Mouse (Mus musculus) intestine, embryonic 14.5 days (tissue): ENCODE results near the gene Adora1. TPM values are rescaled to one million over a fixed set of nuclear protein-coding genes. Genes with fewer than 3 reads are reported as not detected.

ENCODE experiments used
- ATAC-seq: fragments of 200-750 bp; cut with Nextera tagmentation; replicated peaks from 2 replicates; pipeline ENCODE4 v1.8.0; 2017; ENCODE audit warnings: low read depth, moderate number of reproducible peaks, moderate TSS enrichment, moderate library complexity; ENCODE audit not compliant: low FRiP score, low TSS enrichment
- DNase-seq: peaks from one replicate; pipeline ENCODE4 v3.0.0-alpha.2; 2018; ENCODE audit warnings: low spot score
- H3K27ac ChIP-seq: fragments of 300-500 bp; sonication (generic); 2 replicates; pipeline ENCODE4 v1.5.1; 2014; ENCODE audit warnings: low read depth, mild to moderate bottlenecking, control low read depth
- H3K27me3 ChIP-seq: fragments of 300-500 bp; sonication (generic); replicated peaks from 2 replicates; pipeline ENCODE4 v1.6.1; 2014; ENCODE audit warnings: low read length, control low read depth; ENCODE audit not compliant: control insufficient read depth, insufficient read depth
- H3K36me3 ChIP-seq: fragments of 300-500 bp; sonication (generic); 2 replicates; pipeline ENCODE4 v1.6.1; 2014; ENCODE audit warnings: low read length, control low read depth; ENCODE audit not compliant: control insufficient read depth, insufficient read depth
- H3K4me1 ChIP-seq: fragments of 300-500 bp; sonication (generic); replicated peaks from 2 replicates; pipeline ENCODE4 v1.6.1; 2014; ENCODE audit warnings: low read length, control low read depth, mixed read lengths; ENCODE audit not compliant: control insufficient read depth, insufficient read depth
- H3K4me2 ChIP-seq: fragments of 300-500 bp; sonication (generic); 2 replicates; pipeline ENCODE4 v1.6.1; 2014; ENCODE audit warnings: low read length
- H3K4me3 ChIP-seq: fragments of 300-500 bp; sonication (generic); 2 replicates; pipeline ENCODE4 v1.5.1; 2014; ENCODE audit warnings: low read depth, low read length, control low read depth, mixed read lengths
- H3K9ac ChIP-seq: fragments of 300-500 bp; sonication (generic); 2 replicates; pipeline ENCODE4 v1.6.1; 2014; ENCODE audit warnings: mild to moderate bottlenecking, low read length
- H3K9me3 ChIP-seq: fragments of 300-500 bp; sonication (generic); 2 replicates; pipeline ENCODE4 v1.6.1; 2016; ENCODE audit warnings: low read length, control low read depth; ENCODE audit not compliant: control insufficient read depth
- WGBS: fragments of 180-500 bp; shearing (Covaris S2); extraction: QIAGEN DNeasy Blood & Tissue Kit; methylation state at CpG from one replicate; pipeline ENCODE4 v1.1.7; 2014; 5-methylcytosine and 5-hydroxymethylcytosine counted together
- polyA plus RNA-seq: library from polyadenylated mRNA; unstranded; fragments of >200 nt; fragmentation: Nextera tagmentation; extraction: Ambion mirVana; gene quantifications from 2 replicates; pipeline ENCODE4 v1.2.1, GENCODE M21; 2014

Gene Adora1
- polyA plus RNA-seq, 1 experiment from 2014 or later = 2.0 TPM

GRCm38 (mm10) chr1:134233681-134234454, 1.4 kb downstream of the Adora1 start:
- no peaks in the 10 kb centered on the region for H3K9me3 ChIP-seq
- no peaks in the 10 kb centered on the region for H3K36me3 ChIP-seq
- H3K4me1 ChIP-seq = peaks cover 8% of the 10 kb centered on the region
- H3K27me3 ChIP-seq = peaks cover 36% of the 10 kb centered on the region
- H3K4me3 ChIP-seq = no peak overlapping the region
- H3K27ac ChIP-seq = no peak overlapping the region
- H3K9ac ChIP-seq = no peak overlapping the region
- WGBS = 53% methylated on average over 19 of the region's 19 CpGs
- DNase-seq (no peak), ATAC-seq (no peak)
- peak overlapping the region; percentile 95; the same call in 1 of the 2 replicates for H3K4me2 ChIP-seq

- Histone ChIP-seq H3K27ac (no peak overlapping the region), H3K4me1 (peaks cover 8% of the 10 kb centered on the region), H3K4me2 (no peak overlapping the region), H3K9me3 (no peaks in the 10 kb centered on the region), H3K4me3 (no peak overlapping the region), H3K27me3 (peaks cover 36% of the 10 kb centered on the region), H3K9ac (no peak overlapping the region), H3K36me3 (no peaks in the 10 kb centered on the region)
- 57% methylated on average over 12 of the region's 12 CpGs for WGBS
- DNase-seq (no peak), ATAC-seq (no peak)
Measured at GRCm38 (mm10) chr1:134232778-134233531, 2.3 kb downstream of the Adora1 start.

- H3K4me2 ChIP-seq = no peak overlapping the region
- H3K4me3 ChIP-seq = no peak overlapping the region
- H3K4me1 ChIP-seq = peaks cover 8% of the 10 kb centered on the region
- H3K36me3 ChIP-seq = no peaks in the 10 kb centered on the region
- WGBS = 71% methylated on average over 8 of the region's 8 CpGs
- no peaks in the 10 kb centered on the region for H3K9me3 ChIP-seq
- H3K27ac ChIP-seq = no peak overlapping the region
- H3K9ac ChIP-seq = no peak overlapping the region
- peaks cover 36% of the 10 kb centered on the region for H3K27me3 ChIP-seq
- ATAC-seq (no peak), DNase-seq (no peak)
Measured at GRCm38 (mm10) chr1:134232326-134232725, 2.9 kb downstream of the Adora1 start.

DNA sequence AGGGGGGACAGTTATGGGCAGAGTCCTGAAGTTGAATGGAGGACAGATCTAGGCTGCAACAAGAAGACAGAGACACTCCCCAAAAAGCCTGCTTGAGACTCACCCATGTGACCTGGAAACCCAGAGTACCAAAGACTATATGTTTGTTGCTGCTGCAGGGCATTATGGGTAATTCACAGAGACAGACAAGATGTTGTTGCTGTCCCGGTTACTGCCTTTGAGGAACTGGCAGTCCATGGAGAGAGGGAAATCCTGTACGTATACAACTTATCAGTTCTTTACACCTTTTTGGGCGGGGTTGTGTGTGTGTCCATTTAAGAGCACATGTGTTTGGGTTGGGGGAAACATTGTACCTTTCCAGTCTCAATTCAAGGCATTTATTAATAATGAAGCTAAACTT, 3.5 kb downstream of the Adora1 start:
- no peak for DNase-seq
- peaks cover 36% of the 10 kb centered on the region for H3K27me3 ChIP-seq
- H3K4me1 ChIP-seq = peaks cover 8% of the 10 kb centered on the region
- H3K36me3 ChIP-seq = no peaks in the 10 kb centered on the region
- no peak overlapping the region for H3K27ac ChIP-seq
- no peaks in the 10 kb centered on the region for H3K9me3 ChIP-seq
- H3K9ac ChIP-seq = no peak overlapping the region
- H3K4me2 ChIP-seq = no peak overlapping the region
- WGBS = 76% methylated on average over 3 of the region's 3 CpGs
- no peak overlapping the region for H3K4me3 ChIP-seq
- no peak for ATAC-seq

- WGBS = 89% methylated on average over 3 of the region's 3 CpGs
- no peak for ATAC-seq
Measured at GRCm38 (mm10) chr1:134231270-134231669, 4.0 kb downstream of the Adora1 start.

GRCm38 (mm10) chr1:134230638-134231228, 4.5 kb downstream of the Adora1 start:
- Histone ChIP-seq H3K9me3 (no peaks in the 10 kb centered on the region), H3K4me2 (no peak overlapping the region), H3K36me3 (no peaks in the 10 kb centered on the region), H3K9ac (no peak overlapping the region), H3K4me3 (no peak overlapping the region), H3K27me3 (peaks cover 26% of the 10 kb centered on the region), H3K27ac (no peak overlapping the region), H3K4me1 (peaks cover 5% of the 10 kb centered on the region)
- ATAC-seq (no peak), DNase-seq (no peak)
- WGBS = 85% methylated on average over 10 of the region's 10 CpGs

More at GRCm38 (mm10) chr1:134231270-134231669, 4.0 kb downstream of the Adora1 start:
- Histone ChIP-seq H3K27ac (no peak overlapping the region), H3K27me3 (peaks cover 32% of the 10 kb centered on the region), H3K4me2 (no peak overlapping the region), H3K9ac (no peak overlapping the region), H3K36me3 (no peaks in the 10 kb centered on the region), H3K9me3 (no peaks in the 10 kb centered on the region), H3K4me1 (peaks cover 8% of the 10 kb centered on the region), H3K4me3 (no peak overlapping the region)
- no peak for DNase-seq

DNA sequence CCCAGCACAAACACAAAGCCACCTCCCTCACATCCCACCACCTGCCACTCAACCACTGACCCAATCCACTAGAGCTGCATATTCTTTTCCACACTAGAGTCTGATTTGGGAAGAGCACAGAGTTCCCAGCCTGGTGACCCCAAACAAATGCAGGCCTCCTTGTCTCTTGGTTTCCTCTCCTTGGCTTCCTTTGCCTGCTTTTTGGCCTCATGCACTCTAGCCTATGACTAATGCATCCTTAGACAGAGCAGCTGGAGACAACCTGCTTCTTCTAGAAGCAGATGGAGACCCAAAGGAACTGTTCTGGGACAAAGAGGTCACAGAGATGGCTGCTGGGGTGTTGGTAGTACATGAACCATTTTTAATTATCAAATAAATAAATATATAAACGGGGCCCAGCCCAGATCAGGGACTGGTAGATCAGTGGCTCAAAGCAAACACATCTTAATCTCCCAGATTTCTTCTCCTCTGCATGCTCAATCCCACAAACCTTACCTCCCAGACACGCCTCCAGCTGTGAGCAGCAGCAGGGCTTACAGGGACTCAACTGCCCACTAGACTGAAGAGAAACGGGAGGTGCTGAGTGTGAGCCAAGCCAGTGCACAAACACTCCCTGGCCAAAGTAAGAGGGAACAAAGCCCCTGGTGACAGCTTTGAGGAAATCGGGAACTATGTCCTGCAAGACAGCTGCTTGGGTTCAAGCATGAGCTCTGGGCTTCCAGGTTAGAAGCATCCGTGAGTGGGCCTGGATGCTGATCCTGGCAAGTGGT, 5.2 kb downstream of the Adora1 start:
- DNase-seq (no peak), ATAC-seq (no peak)
- H3K4me1 ChIP-seq = no peaks in the 10 kb centered on the region; the same call in none of the 2 replicates
- no peaks in the 10 kb centered on the region for H3K9me3 ChIP-seq
- no peak overlapping the region for H3K9ac ChIP-seq
- WGBS = 70% methylated on average over 5 of the region's 5 CpGs
- H3K4me2 ChIP-seq = no peak overlapping the region
- H3K27me3 ChIP-seq = peaks cover 19% of the 10 kb centered on the region
- no peak overlapping the region for H3K27ac ChIP-seq
- no peak overlapping the region for H3K4me3 ChIP-seq
- no peaks in the 10 kb centered on the region for H3K36me3 ChIP-seq

- no peak overlapping the region for H3K9ac ChIP-seq
- no peak overlapping the region for H3K4me3 ChIP-seq
- H3K36me3 ChIP-seq = no peaks in the 10 kb centered on the region
- H3K4me2 ChIP-seq = no peak overlapping the region
- H3K4me1 ChIP-seq = no peaks in the 10 kb centered on the region
- H3K27me3 ChIP-seq = no peaks in the 10 kb centered on the region
- 62% methylated on average over 8 of the region's 8 CpGs for WGBS
- DNase-seq = no peak
- no peak overlapping the region for H3K27ac ChIP-seq
- H3K9me3 ChIP-seq = no peaks in the 10 kb centered on the region
- ATAC-seq = no peak
Measured at GRCm38 (mm10) chr1:134226739-134227138, 8.5 kb downstream of the Adora1 start.
